Mouse (Mus musculus): ENCODE results near the gene Slc25a10.
"Not testable (repeated sequence)": the region's sequence is repeated elsewhere in the genome, so short reads cannot be mapped to it uniquely, and the experiment has no call there.

Gene Slc25a10

DNA sequence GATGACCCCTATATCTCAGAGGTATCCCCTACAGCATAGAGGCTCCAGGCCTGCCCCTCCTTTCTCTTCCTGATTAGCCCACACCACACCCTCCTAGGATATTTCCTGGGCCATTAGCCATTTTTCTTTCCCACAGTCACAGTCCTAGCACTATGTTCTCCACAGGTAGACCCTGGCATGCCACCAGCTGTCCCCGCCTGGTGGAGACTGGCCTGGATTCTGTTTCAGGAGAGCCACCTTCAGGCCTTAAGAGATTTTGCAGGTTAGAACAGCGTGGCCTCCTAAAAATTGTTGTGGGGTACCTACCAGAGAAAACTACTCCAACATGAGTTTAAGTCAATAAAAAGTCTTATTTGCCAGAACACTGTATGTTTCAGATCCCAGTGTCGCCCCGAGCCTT lies 15.3 kb downstream of the Slc25a10 start:
- in situ Hi-C loops (cut with MboI; ENCODE audit: low pct_unique_long_range_greater_than_20kb in 1 of 2, low sequenced_read_pairs in 2 of 2, unreplicated experiment in 1 of 2), result no loop called here

- in situ Hi-C loops (cut with MboI; ENCODE audit: low pct_unique_long_range_greater_than_20kb in 1 of 2, low sequenced_read_pairs in 2 of 2, unreplicated experiment in 1 of 2), result no loop called here
These were observed 16.1 kb downstream of the Slc25a10 start for GRCm38 (mm10) chr11:120507611-120508289.

DNA sequence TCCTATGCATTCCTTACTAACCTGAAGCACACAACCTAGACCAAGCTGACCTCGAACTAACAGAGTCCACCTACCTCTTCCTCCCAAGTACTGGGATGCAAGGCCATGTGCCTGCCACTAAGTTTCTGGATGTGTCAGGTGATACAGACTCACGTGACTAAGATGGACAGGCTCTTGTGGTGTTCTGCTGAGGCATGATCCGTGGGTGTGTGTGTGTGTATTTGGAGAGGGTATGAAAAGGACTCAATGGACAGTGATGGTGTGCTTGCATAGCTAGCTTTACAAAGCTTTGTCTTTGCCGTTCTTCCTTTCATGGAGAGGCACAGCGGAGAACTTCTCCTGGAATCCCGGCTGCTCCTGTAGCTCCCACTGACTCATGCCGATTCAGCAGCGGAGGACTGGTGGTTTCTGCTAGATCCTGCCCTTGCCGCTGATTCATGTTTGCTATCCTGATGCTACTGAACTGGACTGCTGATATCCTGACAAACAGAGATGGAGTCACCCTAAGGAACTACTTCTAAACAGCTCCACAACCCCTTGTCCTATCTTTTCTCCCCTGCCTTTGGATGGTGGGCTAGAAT lies 16.7 kb downstream of the Slc25a10 start:
- in situ Hi-C loops (cut with MboI; ENCODE audit: low pct_unique_long_range_greater_than_20kb in 1 of 2, low sequenced_read_pairs in 2 of 2, unreplicated experiment in 1 of 2), result no loop called here

DNA sequence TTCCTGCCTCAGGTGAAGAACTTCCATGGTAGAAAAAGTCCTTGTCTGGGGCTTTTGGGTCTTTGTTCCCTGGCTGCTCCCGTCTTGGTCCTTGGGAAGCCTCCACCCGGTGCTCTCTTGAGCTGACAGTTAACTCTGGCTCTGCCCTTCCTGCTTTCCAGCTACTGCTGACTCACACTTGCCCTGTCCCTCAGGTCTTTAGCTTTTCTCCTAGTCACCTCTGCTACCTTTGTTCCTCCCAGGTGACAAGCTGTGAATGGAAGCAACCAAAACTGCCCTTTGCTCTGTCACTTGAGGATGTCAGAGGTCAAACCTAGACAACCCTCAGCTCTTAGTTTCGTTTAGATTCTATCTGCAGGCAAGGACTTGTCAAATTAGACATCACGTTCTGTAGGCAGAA lies 18.3 kb downstream of the Slc25a10 start:
- in situ Hi-C loops (cut with MboI; ENCODE audit: low pct_unique_long_range_greater_than_20kb in 1 of 2, low sequenced_read_pairs in 2 of 2, unreplicated experiment in 1 of 2), result no loop called here

DNA sequence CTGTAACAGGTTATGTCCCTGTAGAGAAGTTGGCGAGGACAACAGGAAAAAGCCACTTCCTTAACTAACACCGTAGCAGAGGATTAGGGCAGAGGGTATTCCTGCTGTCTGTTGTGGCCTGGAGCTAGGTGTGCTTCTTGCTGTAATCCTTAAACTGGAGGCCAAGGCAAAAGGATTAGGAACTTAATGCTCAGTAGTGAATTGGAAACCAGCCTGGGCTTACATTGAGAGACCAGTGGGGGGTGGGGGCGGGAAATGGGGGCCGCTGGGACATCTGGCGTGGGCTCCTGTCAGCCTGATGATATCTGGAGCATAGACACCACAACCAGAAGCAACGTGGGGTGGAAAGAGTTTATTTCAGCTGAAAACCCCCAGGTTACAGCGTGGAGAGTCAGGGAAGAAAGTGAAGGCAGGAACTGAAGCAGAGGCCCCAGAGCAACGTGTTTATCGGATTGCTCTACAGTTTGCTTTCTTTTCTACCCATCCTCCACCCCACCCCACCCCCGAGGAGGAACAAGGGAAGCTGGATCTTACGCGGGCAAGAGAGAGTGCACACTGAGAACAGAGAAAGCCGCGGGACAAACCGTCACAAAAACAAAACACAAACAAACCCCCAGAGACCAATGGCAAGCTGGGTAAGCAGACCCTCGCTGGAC lies 18.9 kb downstream of the Slc25a10 start:
- in situ Hi-C loops (cut with MboI; ENCODE audit: low pct_unique_long_range_greater_than_20kb in 1 of 2, low sequenced_read_pairs in 2 of 2, unreplicated experiment in 1 of 2), result no loop called here

GRCm38 (mm10) chr11:120512790-120513453 lies 21.3 kb downstream of the Slc25a10 start:
- in situ Hi-C loops (cut with MboI; ENCODE audit: low pct_unique_long_range_greater_than_20kb in 1 of 2, low sequenced_read_pairs in 2 of 2, unreplicated experiment in 1 of 2), result no loop called here

GRCm38 (mm10) chr11:120514262-120514661 lies 22.6 kb downstream of the Slc25a10 start:
- in situ Hi-C loops (cut with MboI; ENCODE audit: low pct_unique_long_range_greater_than_20kb in 1 of 2, low sequenced_read_pairs in 2 of 2, unreplicated experiment in 1 of 2), result not testable (repeated sequence)

DNA sequence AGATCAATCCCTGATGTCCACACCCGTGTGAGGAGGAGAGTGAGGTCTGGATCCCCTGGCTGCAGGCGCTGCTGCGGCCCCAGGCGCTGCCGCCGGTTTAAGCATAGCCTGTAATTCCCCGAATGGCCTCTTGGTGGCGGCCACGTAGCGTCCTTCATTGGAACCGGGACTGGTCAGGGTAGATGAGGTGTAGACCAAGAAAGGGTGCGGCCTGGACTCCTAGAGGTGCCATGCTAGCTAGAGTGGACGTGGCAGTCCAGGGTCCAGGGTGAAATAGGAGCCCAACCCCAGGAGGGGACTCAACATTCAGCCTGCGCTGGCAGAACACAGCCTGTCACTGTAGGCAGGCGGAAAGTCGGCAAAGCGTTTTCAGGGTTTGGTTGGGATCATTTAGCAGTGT lies 24.0 kb downstream of the Slc25a10 start:
- in situ Hi-C loops (cut with MboI; ENCODE audit: low pct_unique_long_range_greater_than_20kb in 1 of 2, low sequenced_read_pairs in 2 of 2, unreplicated experiment in 1 of 2), result loop anchor here in 1 of 2 experiments (5.0 kb wide), 1 partner anchor 47 kb away; no protein-coding TSS in a partner anchor

GRCm38 (mm10) chr11:120517147-120517546 lies 25.5 kb downstream of the Slc25a10 start:
- in situ Hi-C loops (cut with MboI; ENCODE audit: low pct_unique_long_range_greater_than_20kb in 1 of 2, low sequenced_read_pairs in 2 of 2, unreplicated experiment in 1 of 2), result loop anchor here in 1 of 2 experiments (5.0 kb wide), 1 partner anchor 45 kb away; no protein-coding TSS in a partner anchor

DNA sequence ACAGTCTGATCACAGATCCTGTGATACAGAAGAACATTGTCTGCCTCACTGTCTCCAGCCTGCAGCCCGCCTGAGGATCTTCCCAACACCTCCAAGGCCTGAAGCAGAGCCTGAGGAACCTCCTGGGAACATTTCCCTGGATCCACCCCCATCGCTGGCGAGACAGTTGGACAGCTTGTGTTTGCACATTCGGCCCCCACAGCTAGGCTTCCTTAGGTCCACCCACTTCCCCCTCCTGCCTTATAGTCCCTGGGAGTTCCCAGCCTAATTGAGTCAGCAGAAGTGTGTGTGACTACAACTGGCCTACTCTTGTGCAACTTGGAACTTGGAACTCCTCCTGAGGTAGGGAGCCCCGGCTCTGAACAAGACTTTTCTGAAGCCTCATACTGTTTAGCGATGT lies 26.4 kb downstream of the Slc25a10 start:
- in situ Hi-C loops (cut with MboI; ENCODE audit: low pct_unique_long_range_greater_than_20kb in 1 of 2, low sequenced_read_pairs in 2 of 2, unreplicated experiment in 1 of 2), result loop anchor here in 1 of 2 experiments (5.0 kb wide), 1 partner anchor 44 kb away; no protein-coding TSS in a partner anchor

DNA sequence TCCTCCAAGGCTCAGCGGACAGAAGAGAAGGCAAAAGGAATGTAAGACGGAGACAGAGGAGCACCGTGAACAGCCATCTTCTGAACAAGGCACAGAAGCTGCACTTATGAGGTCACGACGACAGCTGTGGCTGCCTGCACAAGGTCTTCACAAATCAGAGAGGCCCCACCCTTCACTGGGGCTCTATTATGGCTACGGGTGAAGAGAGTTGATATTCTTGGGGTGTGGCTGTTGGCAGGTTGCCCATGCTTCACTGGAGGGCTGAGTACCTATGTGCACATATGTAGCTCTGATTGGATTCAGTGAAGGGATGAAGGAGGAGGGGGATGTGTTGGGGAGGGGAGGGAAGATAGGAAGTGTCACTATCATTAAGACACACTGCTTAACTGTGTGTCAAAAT lies 26.9 kb downstream of the Slc25a10 start:
- in situ Hi-C loops (cut with MboI; ENCODE audit: low pct_unique_long_range_greater_than_20kb in 1 of 2, low sequenced_read_pairs in 2 of 2, unreplicated experiment in 1 of 2), result loop anchor here in 1 of 2 experiments (5.0 kb wide), 1 partner anchor 44 kb away; no protein-coding TSS in a partner anchor

GRCm38 (mm10) chr11:120519738-120520137 lies 28.1 kb downstream of the Slc25a10 start:
- in situ Hi-C loops (cut with MboI; ENCODE audit: low pct_unique_long_range_greater_than_20kb in 1 of 2, low sequenced_read_pairs in 2 of 2, unreplicated experiment in 1 of 2), result loop anchor here in 1 of 2 experiments (5.0 kb wide), 1 partner anchor 43 kb away; no protein-coding TSS in a partner anchor

DNA sequence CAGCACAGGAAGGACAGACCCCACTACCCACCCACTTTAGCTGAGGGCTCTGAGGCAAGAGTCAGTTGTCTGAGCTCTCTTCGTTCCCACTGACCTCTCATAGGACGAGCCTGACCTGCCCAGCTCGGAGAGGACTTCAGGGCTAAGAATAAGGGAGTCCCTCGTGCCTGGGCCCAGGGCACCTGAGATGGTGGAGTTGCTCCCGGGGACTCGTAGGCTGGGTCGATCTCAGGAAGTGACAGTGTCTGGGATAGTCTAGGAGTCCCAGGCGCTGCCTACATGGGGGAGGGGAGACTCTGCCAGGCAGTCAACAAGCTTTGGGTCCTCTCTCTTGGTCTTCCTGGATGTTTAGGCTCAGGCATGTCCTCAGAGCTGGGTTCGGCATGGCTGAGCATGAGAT lies 28.9 kb downstream of the Slc25a10 start:
- in situ Hi-C loops (cut with MboI; ENCODE audit: low pct_unique_long_range_greater_than_20kb in 1 of 2, low sequenced_read_pairs in 2 of 2, unreplicated experiment in 1 of 2), result no loop called here

GRCm38 (mm10) chr11:120520967-120521540 lies 29.4 kb downstream of the Slc25a10 start:
- in situ Hi-C loops (cut with MboI; ENCODE audit: low pct_unique_long_range_greater_than_20kb in 1 of 2, low sequenced_read_pairs in 2 of 2, unreplicated experiment in 1 of 2), result no loop called here

DNA sequence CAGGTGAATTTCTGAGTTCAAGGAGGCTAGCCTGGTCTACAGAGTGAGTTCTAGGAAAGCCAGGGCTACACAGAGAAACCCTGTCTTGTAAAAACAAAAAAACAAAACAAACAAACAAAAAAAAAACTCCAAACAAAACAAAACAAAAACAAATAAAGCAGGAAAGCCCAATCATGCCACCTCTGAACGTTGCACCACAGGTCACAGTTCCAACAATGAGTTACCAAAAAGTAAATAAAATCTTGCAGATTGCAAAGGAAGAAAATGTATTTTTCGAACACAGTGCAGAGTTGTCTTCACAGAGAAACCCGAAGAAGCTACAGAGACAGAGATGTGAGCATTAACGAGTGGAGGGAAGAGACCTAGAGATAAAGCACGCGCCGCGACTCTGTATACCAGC lies 30.9 kb downstream of the Slc25a10 start:
- in situ Hi-C loops (cut with MboI; ENCODE audit: low pct_unique_long_range_greater_than_20kb in 1 of 2, low sequenced_read_pairs in 2 of 2, unreplicated experiment in 1 of 2), result no loop called here

GRCm38 (mm10) chr11:120525959-120526358 lies 34.3 kb downstream of the Slc25a10 start:
- in situ Hi-C loops (cut with MboI; ENCODE audit: low pct_unique_long_range_greater_than_20kb in 1 of 2, low sequenced_read_pairs in 2 of 2, unreplicated experiment in 1 of 2), result no loop called here

GRCm38 (mm10) chr11:120527690-120528354 lies 36.2 kb downstream of the Slc25a10 start:
- in situ Hi-C loops (cut with MboI; ENCODE audit: low pct_unique_long_range_greater_than_20kb in 1 of 2, low sequenced_read_pairs in 2 of 2, unreplicated experiment in 1 of 2), result no loop called here

- in situ Hi-C loops (cut with MboI; ENCODE audit: low pct_unique_long_range_greater_than_20kb in 1 of 2, low sequenced_read_pairs in 2 of 2, unreplicated experiment in 1 of 2), result no loop called here
These were observed 37.3 kb downstream of the Slc25a10 start for GRCm38 (mm10) chr11:120528903-120529302.

Measured in mouse embryonic stem cell (cell line).